8 mouse cellular contexts compared by ENCODE assay signal in the genomic region with DNA sequence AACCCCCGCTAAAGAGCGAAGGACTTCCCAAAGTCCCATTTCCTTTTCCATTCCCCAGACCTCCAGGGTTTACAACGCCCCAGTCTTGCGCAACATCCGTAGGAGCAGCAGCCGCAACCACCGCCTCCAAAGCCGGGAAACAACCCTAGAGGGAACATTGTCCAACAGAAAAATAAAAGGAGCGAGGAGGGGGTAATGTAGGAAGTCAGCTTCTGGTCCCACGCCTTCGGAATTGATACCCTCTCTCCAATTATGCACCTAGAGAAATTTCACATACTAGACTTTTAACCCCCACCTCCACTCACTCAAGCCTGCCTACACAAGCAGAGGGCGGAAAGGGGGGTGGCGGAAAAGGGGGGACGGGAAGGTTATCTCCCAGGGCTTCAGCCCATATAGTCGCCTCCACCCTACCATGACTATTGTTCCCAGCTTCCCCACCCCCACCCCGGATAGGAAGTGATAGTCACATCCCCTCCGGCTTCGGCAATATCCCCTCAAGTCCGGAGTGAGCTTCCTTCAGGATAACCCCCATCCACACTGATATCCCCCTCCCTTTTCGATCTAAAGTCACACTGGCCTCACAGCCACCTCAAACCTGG. TPM values are rescaled to one million over a fixed set of nuclear protein-coding genes. Genes with fewer than 3 reads are reported as not detected.
DNase-seq lines count a peak whose midpoint lies in the region; ATAC-seq lines count a peak whose summit lies in the region.

No protein-coding gene starts in this region.

- under 1% methylated on average over 20 of the region's 20 CpGs for WGBS in hindbrain, embryonic 11.5 days

- H3K4me2 ChIP-seq in hindbrain, embryonic 11.5 days (replicated peaks; ENCODE audit: low read depth, low read length) = peak overlapping the region; percentile 53

- no peaks in the 10 kb centered on the region for H3K36me3 ChIP-seq in hindbrain, embryonic 11.5 days (ENCODE audit: control insufficient read depth, insufficient read depth, low read length)

- DNase-seq in WW6 (ENCODE audit: low read depth, low spot score) = peak; percentile 31
- peak; percentile 49 for DNase-seq in cerebellum, adult 9-11 months
- peak; percentile 73 for DNase-seq in hindbrain, embryonic 11.5 days (ENCODE audit: low spot score)
- peak; percentile 64 for DNase-seq in layer of hippocampus, adult 9-11 months
- DNase-seq in lung, postnatal 10 days = peak; percentile 92
- DNase-seq in retina, embryonic 14.5 days (ENCODE audit: low spot score) = peak; percentile 66
- DNase-seq in thymus, postnatal 4 days = peak; percentile 52

- peak overlapping the region; percentile 86 for H3K9ac ChIP-seq in hindbrain, embryonic 11.5 days (ENCODE audit: low read depth, low read length)

- H3K4me3 ChIP-seq in hindbrain, embryonic 11.5 days (ENCODE audit: low read depth, low read length) = peak overlapping the region; percentile 65

- ATAC-seq in frontal cortex, adult (ENCODE audit: low TSS enrichment) = peak; percentile 36
- peak; percentile 41 for ATAC-seq in hindbrain, embryonic 11.5 days (ENCODE audit: low FRiP score)

- H3K9me3 ChIP-seq in hindbrain, embryonic 11.5 days (ENCODE audit: control insufficient read depth, low read length) = no peaks in the 10 kb centered on the region

- H3K4me1 ChIP-seq in hindbrain, embryonic 11.5 days (replicated peaks; ENCODE audit: control insufficient read depth, insufficient read depth, low read length) = no peaks in the 10 kb centered on the region; the same call in 1 of the 2 replicates

- peak overlapping the region; percentile 100 for H3K27ac ChIP-seq in hindbrain, embryonic 11.5 days (ENCODE audit: low read depth, low read length)

- H3K27me3 ChIP-seq in hindbrain, embryonic 11.5 days (ENCODE audit: control insufficient read depth, insufficient read depth, low read length) = no peaks in the 10 kb centered on the region

RNA-seq across cellular contexts. Expression of a gene that starts 1.1 kb away (rescaled TPM):
- polyA plus RNA-seq in hindbrain, embryonic 11.5 days (2014; fragmentation: Nextera tagmentation; extraction: Ambion mirVana) = 32.3 and 40.1 TPM in 2 replicates

Comparison
In these comparisons a context has a peak if more than half of its experiments do, and no peak if none do; other contexts are left out.
1. Peak in every context shown above with its lines: DNase-seq, ATAC-seq, H3K4me3 ChIP-seq and H3K27ac ChIP-seq.
2. DNase-seq: peak in every context shown above with its lines; median percentile 92 in lung, postnatal 10 days; 73 in hindbrain, embryonic 11.5 days; 66 in retina, embryonic 14.5 days; 64 in layer of hippocampus, adult 9-11 months; 52 in thymus, postnatal 4 days; 49 in cerebellum, adult 9-11 months; 31 in WW6.